Mouse (Mus musculus) midbrain, embryonic 14.5 days (tissue): Measurements from ENCODE around the gene D2hgdh. TPM values are rescaled to one million over a fixed set of nuclear protein-coding genes. Genes with fewer than 3 reads are reported as not detected.
"Not testable (repeated sequence)": the region's sequence is repeated elsewhere in the genome, so short reads cannot be mapped to it uniquely, and the experiment has no call there.

Source experiments
- ATAC-seq: fragments of 200-750 bp; cut with Nextera tagmentation; 2 replicates; pipeline ENCODE4 v1.8.0; 2017; ENCODE audit warnings: moderate number of reproducible peaks, moderate library complexity; ENCODE audit not compliant: low FRiP score, low TSS enrichment
- DNase-seq: peaks from one replicate; pipeline ENCODE4 v3.0.0-alpha.2; 2015
- H3K27ac ChIP-seq: fragments of 300-500 bp; sonication (generic); replicated peaks from 2 replicates; pipeline ENCODE4 v1.5.1; 2014; ENCODE audit warnings: mild to moderate bottlenecking, low read depth, low read length, moderate library complexity
- H3K27me3 ChIP-seq: fragments of 300-500 bp; sonication (generic); 2 replicates; pipeline ENCODE4 v1.6.1; 2014; ENCODE audit warnings: low read length, control low read depth, mixed read lengths; ENCODE audit not compliant: control insufficient read depth, insufficient read depth
- H3K36me3 ChIP-seq: fragments of 300-500 bp; sonication (generic); 2 replicates; pipeline ENCODE4 v1.6.1; 2014; ENCODE audit warnings: low read length, control low read depth; ENCODE audit not compliant: control insufficient read depth, insufficient read depth
- H3K4me1 ChIP-seq: fragments of 300-500 bp; sonication (generic); 2 replicates; pipeline ENCODE4 v1.6.1; 2014; ENCODE audit warnings: mild to moderate bottlenecking, antibody characterized with exemption, low read length, control low read depth; ENCODE audit not compliant: control insufficient read depth, insufficient read depth
- H3K4me2 ChIP-seq: fragments of 300-500 bp; sonication (generic); 2 replicates; pipeline ENCODE4 v1.6.1; 2014; ENCODE audit warnings: mild to moderate bottlenecking, low read length, moderate library complexity
- H3K4me3 ChIP-seq: fragments of 300-500 bp; sonication (generic); replicated peaks from 2 replicates; pipeline ENCODE4 v1.5.1; 2014; ENCODE audit warnings: low read depth, low read length
- H3K9ac ChIP-seq: fragments of 300-500 bp; sonication (generic); replicated peaks from 2 replicates; pipeline ENCODE4 v1.6.1; 2014; ENCODE audit warnings: mild to moderate bottlenecking, low read length, moderate library complexity
- H3K9me3 ChIP-seq: fragments of 300-500 bp; sonication (generic); 2 replicates; pipeline ENCODE4 v1.6.1; 2016; ENCODE audit warnings: low read length, control low read depth, mixed read lengths; ENCODE audit not compliant: control insufficient read depth
- WGBS: fragments of 180-500 bp; shearing (Covaris S2); extraction: QIAGEN DNeasy Blood & Tissue Kit; methylation state at CpG from one replicate; pipeline ENCODE4 v1.1.7; 2014; 5-methylcytosine and 5-hydroxymethylcytosine counted together
- polyA plus RNA-seq: library from polyadenylated mRNA; unstranded; fragments of >200 nt; fragmentation: Nextera tagmentation; extraction: Ambion mirVana; gene quantifications from 2 replicates; pipeline ENCODE4 v1.2.1, GENCODE M21; 2014

Gene D2hgdh
- polyA plus RNA-seq, 1 experiment from 2014 or later = 11.5 TPM

GRCm38 (mm10) chr1:93871594-93872105 is 46.9 kb downstream of the D2hgdh start:
- not testable (repeated sequence) for DNase-seq, H3K27ac ChIP-seq, H3K9ac ChIP-seq, ATAC-seq, H3K4me2 ChIP-seq, H3K27me3 ChIP-seq, H3K36me3 ChIP-seq, H3K9me3 ChIP-seq, H3K4me1 ChIP-seq, H3K4me3 ChIP-seq
- 43% methylated on average over 1 of the region's 1 CpGs for WGBS

GRCm38 (mm10) chr1:93874405-93874804 is 49.7 kb downstream of the D2hgdh start:
- H3K4me2 ChIP-seq, H3K9me3 ChIP-seq, H3K4me3 ChIP-seq, H3K9ac ChIP-seq, H3K4me1 ChIP-seq, H3K27me3 ChIP-seq, ATAC-seq, DNase-seq, H3K36me3 ChIP-seq, H3K27ac ChIP-seq: not testable (repeated sequence)
- 97% methylated on average over 12 of the region's 22 CpGs for WGBS

GRCm38 (mm10) chr1:93881778-93882177 is 57.1 kb downstream of the D2hgdh start:
- WGBS = no CpG with 5 or more reads among the region's 11 CpGs
- not testable (repeated sequence) for DNase-seq, H3K4me1 ChIP-seq, H3K9me3 ChIP-seq, H3K27ac ChIP-seq, ATAC-seq, H3K9ac ChIP-seq, H3K27me3 ChIP-seq, H3K4me3 ChIP-seq, H3K36me3 ChIP-seq, H3K4me2 ChIP-seq

GRCm38 (mm10) chr1:93890936-93891335 is 66.2 kb downstream of the D2hgdh start:
- H3K9ac ChIP-seq, DNase-seq, ATAC-seq: not testable (repeated sequence)

GRCm38 (mm10) chr1:93897395-93897794 is 72.7 kb downstream of the D2hgdh start:
- H3K4me2 ChIP-seq, ATAC-seq, H3K4me1 ChIP-seq, H3K9me3 ChIP-seq, H3K9ac ChIP-seq, DNase-seq, H3K36me3 ChIP-seq, H3K4me3 ChIP-seq, H3K27me3 ChIP-seq, H3K27ac ChIP-seq: not testable (repeated sequence)
- no CpG with 5 or more reads among the region's 1 CpGs for WGBS

More at GRCm38 (mm10) chr1:93890936-93891335, 66.2 kb downstream of the D2hgdh start:
- H3K9me3 ChIP-seq, H3K4me3 ChIP-seq, H3K4me2 ChIP-seq, H3K36me3 ChIP-seq, H3K27ac ChIP-seq, H3K4me1 ChIP-seq, H3K27me3 ChIP-seq: not testable (repeated sequence)
- WGBS = 90% methylated on average over 1 of the region's 1 CpGs

- not testable (repeated sequence) for ATAC-seq, H3K9ac ChIP-seq, H3K9me3 ChIP-seq, DNase-seq, H3K4me1 ChIP-seq, H3K36me3 ChIP-seq, H3K4me3 ChIP-seq, H3K27me3 ChIP-seq, H3K27ac ChIP-seq, H3K4me2 ChIP-seq
- 63% methylated on average over 3 of the region's 5 CpGs for WGBS
Measured at GRCm38 (mm10) chr1:93901291-93901690, 76.6 kb downstream of the D2hgdh start.

Other genes starting within 250 kb of the D2hgdh start
- gene Stk25, start 166.2 kb upstream of the D2hgdh start, polyA plus RNA-seq = 357 and 370 TPM in 2 replicates
- 77.6 and 87.4 TPM in 2 replicates for gene Bok, start 139.2 kb upstream of the D2hgdh start, polyA plus RNA-seq
- gene Atg4b, start 73.4 kb upstream of the D2hgdh start, polyA plus RNA-seq = 101 and 102 TPM in 2 replicates
- gene Thap4, start 70.0 kb upstream of the D2hgdh start, polyA plus RNA-seq = 39.2 and 46.3 TPM in 2 replicates
- 143 and 144 TPM in 2 replicates for gene Dtymk, start 23.0 kb upstream of the D2hgdh start, polyA plus RNA-seq
- 9.6 and 9.7 TPM in 2 replicates for gene Ing5, start 20.9 kb upstream of the D2hgdh start, polyA plus RNA-seq
- 0.24 TPM in 1 of 2 replicates, not detected in the other for gene Gal3st2, start 36.4 kb downstream of the D2hgdh start, polyA plus RNA-seq
- not detected in 2 replicates for gene Gal3st2b, start 93.4 kb downstream of the D2hgdh start, polyA plus RNA-seq
- not detected in 2 replicates for gene Gal3st2c, start 165.6 kb downstream of the D2hgdh start, polyA plus RNA-seq
- gene Neu4, start 195.5 kb downstream of the D2hgdh start, polyA plus RNA-seq = not detected in 2 replicates
- 0.14 TPM in 1 of 2 replicates, not detected in the other for gene Pdcd1, start 227.6 kb downstream of the D2hgdh start, polyA plus RNA-seq